Mouse (Mus musculus): Measurements from ENCODE around the gene Hrct1. TPM values are rescaled to one million over a fixed set of nuclear protein-coding genes. Genes with fewer than 3 reads are reported as not detected.

Hrct1 gene
- polyA plus RNA-seq (2014; fragmentation: Nextera tagmentation; extraction: Ambion mirVana): 0.18 and 0.58 TPM in 2 replicates

- no peak for DNase-seq (ENCODE audit: low spot score)
- no peak within 1 kb of the TSS for H3K4me2 ChIP-seq (replicated peaks)
- no peak for ATAC-seq (ENCODE audit: low FRiP score)
- H3K9me3 ChIP-seq (ENCODE audit: control insufficient read depth, low read length): no peaks in the 10 kb centered on the region
- WGBS: 51% methylated on average over 3 of the region's 3 CpGs
- H3K4me1 ChIP-seq (replicated peaks; ENCODE audit: control insufficient read depth, insufficient read depth, low read length): no peaks in the 10 kb centered on the region
- no peak within 1 kb of the TSS for H3K4me3 ChIP-seq (replicated peaks; ENCODE audit: low read length)
- no peaks in the 10 kb centered on the region for H3K27me3 ChIP-seq (ENCODE audit: control insufficient read depth, insufficient read depth, low read length)
- H3K27ac ChIP-seq: no peak within 1 kb of the TSS
- no peak within 1 kb of the TSS for H3K9ac ChIP-seq
- no peaks in the 10 kb centered on the region for H3K36me3 ChIP-seq (replicated peaks; ENCODE audit: control insufficient read depth, insufficient read depth)
These were observed at the start of gene Hrct1 for GRCm38 (mm10) chr4:43726995-43727394. Gene Hrct1, plus strand, starts transcription at chr4:43727188.

- DNase-seq (ENCODE audit: low spot score) (no peak), ATAC-seq (ENCODE audit: low FRiP score) (no peak)
- Histone ChIP-seq H3K9ac (no peak overlapping the region), H3K9me3 (ENCODE audit: control insufficient read depth, low read length) (no peaks in the 10 kb centered on the region), H3K4me3 (replicated peaks; ENCODE audit: low read length) (no peak overlapping the region), H3K27me3 (ENCODE audit: control insufficient read depth, insufficient read depth, low read length) (no peaks in the 10 kb centered on the region), H3K27ac (no peak overlapping the region), H3K4me2 (replicated peaks) (no peak overlapping the region), H3K36me3 (replicated peaks; ENCODE audit: control insufficient read depth, insufficient read depth) (peaks cover 98% of the 10 kb centered on the region), H3K4me1 (replicated peaks; ENCODE audit: control insufficient read depth, insufficient read depth, low read length) (no peaks in the 10 kb centered on the region)
- WGBS: 93% methylated on average over 6 of the region's 6 CpGs
These were observed 48.4 kb upstream of the Hrct1 start for GRCm38 (mm10) chr4:43678541-43678940.

- Histone ChIP-seq H3K9ac (no peak overlapping the region), H3K4me2 (replicated peaks) (no peak overlapping the region), H3K4me3 (replicated peaks; ENCODE audit: low read length) (no peak overlapping the region), H3K4me1 (replicated peaks; ENCODE audit: control insufficient read depth, insufficient read depth, low read length) (no peaks in the 10 kb centered on the region), H3K36me3 (replicated peaks; ENCODE audit: control insufficient read depth, insufficient read depth) (peaks cover 100% of the 10 kb centered on the region), H3K27ac (no peak overlapping the region), H3K27me3 (ENCODE audit: control insufficient read depth, insufficient read depth, low read length) (no peaks in the 10 kb centered on the region), H3K9me3 (ENCODE audit: control insufficient read depth, low read length) (no peaks in the 10 kb centered on the region)
- DNase-seq (ENCODE audit: low spot score) (no peak), ATAC-seq (ENCODE audit: low FRiP score) (no peak)
- 92% methylated on average over 7 of the region's 7 CpGs for WGBS
These were observed 47.5 kb upstream of the Hrct1 start for GRCm38 (mm10) chr4:43679416-43680043.

GRCm38 (mm10) chr4:43690021-43690420 is 37.0 kb upstream of the Hrct1 start:
- Histone ChIP-seq H3K27me3 (ENCODE audit: control insufficient read depth, insufficient read depth, low read length) (no peaks in the 10 kb centered on the region), H3K27ac (no peak overlapping the region), H3K4me3 (replicated peaks; ENCODE audit: low read length) (no peak overlapping the region), H3K4me1 (replicated peaks; ENCODE audit: control insufficient read depth, insufficient read depth, low read length) (no peaks in the 10 kb centered on the region), H3K9me3 (ENCODE audit: control insufficient read depth, low read length) (no peaks in the 10 kb centered on the region), H3K36me3 (replicated peaks; ENCODE audit: control insufficient read depth, insufficient read depth) (peaks cover 62% of the 10 kb centered on the region), H3K4me2 (replicated peaks) (no peak overlapping the region), H3K9ac (no peak overlapping the region)
- ATAC-seq (ENCODE audit: low FRiP score): no peak
- 94% methylated on average over 17 of the region's 17 CpGs for WGBS
- no peak for DNase-seq (ENCODE audit: low spot score)

GRCm38 (mm10) chr4:43691026-43691425 is 36.0 kb upstream of the Hrct1 start:
- Histone ChIP-seq H3K27ac (no peak overlapping the region), H3K36me3 (replicated peaks; ENCODE audit: control insufficient read depth, insufficient read depth) (peaks cover 52% of the 10 kb centered on the region), H3K27me3 (ENCODE audit: control insufficient read depth, insufficient read depth, low read length) (no peaks in the 10 kb centered on the region), H3K4me2 (replicated peaks) (no peak overlapping the region), H3K4me1 (replicated peaks; ENCODE audit: control insufficient read depth, insufficient read depth, low read length) (no peaks in the 10 kb centered on the region), H3K9ac (no peak overlapping the region), H3K4me3 (replicated peaks; ENCODE audit: low read length) (no peak overlapping the region), H3K9me3 (ENCODE audit: control insufficient read depth, low read length) (no peaks in the 10 kb centered on the region)
- WGBS: 90% methylated on average over 5 of the region's 5 CpGs
- ATAC-seq (ENCODE audit: low FRiP score): no peak
- DNase-seq (ENCODE audit: low spot score): no peak

- Histone ChIP-seq H3K4me2 (replicated peaks) (no peak overlapping the region), H3K27ac (no peak overlapping the region), H3K9ac (no peak overlapping the region), H3K9me3 (ENCODE audit: control insufficient read depth, low read length) (no peaks in the 10 kb centered on the region), H3K4me1 (replicated peaks; ENCODE audit: control insufficient read depth, insufficient read depth, low read length) (no peaks in the 10 kb centered on the region), H3K27me3 (ENCODE audit: control insufficient read depth, insufficient read depth, low read length) (no peaks in the 10 kb centered on the region), H3K4me3 (replicated peaks; ENCODE audit: low read length) (no peak overlapping the region), H3K36me3 (replicated peaks; ENCODE audit: control insufficient read depth, insufficient read depth) (peaks cover 25% of the 10 kb centered on the region)
- ATAC-seq (ENCODE audit: low FRiP score): no peak
- DNase-seq (ENCODE audit: low spot score): no peak
- WGBS: 75% methylated on average over 5 of the region's 5 CpGs
These were observed 33.2 kb upstream of the Hrct1 start for GRCm38 (mm10) chr4:43693806-43694241.

- no peaks in the 10 kb centered on the region for H3K27me3 ChIP-seq (ENCODE audit: control insufficient read depth, insufficient read depth, low read length)
- WGBS: 94% methylated on average over 1 of the region's 1 CpGs
- ATAC-seq (ENCODE audit: low FRiP score) (no peak), DNase-seq (ENCODE audit: low spot score) (no peak)
- H3K4me1 ChIP-seq (replicated peaks; ENCODE audit: control insufficient read depth, insufficient read depth, low read length): no peaks in the 10 kb centered on the region
- H3K27ac ChIP-seq: no peak overlapping the region
- H3K9ac ChIP-seq: no peak overlapping the region
- peaks cover 16% of the 10 kb centered on the region for H3K36me3 ChIP-seq (replicated peaks; ENCODE audit: control insufficient read depth, insufficient read depth)
- H3K4me3 ChIP-seq (replicated peaks; ENCODE audit: low read length): no peak overlapping the region
- H3K9me3 ChIP-seq (ENCODE audit: control insufficient read depth, low read length): no peaks in the 10 kb centered on the region
- H3K4me2 ChIP-seq (replicated peaks): no peak overlapping the region
These were observed 32.3 kb upstream of the Hrct1 start for GRCm38 (mm10) chr4:43694439-43695248.

GRCm38 (mm10) chr4:43695249-43695671 is 31.7 kb upstream of the Hrct1 start:
- H3K27me3 ChIP-seq (ENCODE audit: control insufficient read depth, insufficient read depth, low read length): no peaks in the 10 kb centered on the region
- no peak overlapping the region for H3K9ac ChIP-seq
- H3K4me1 ChIP-seq (replicated peaks; ENCODE audit: control insufficient read depth, insufficient read depth, low read length): no peaks in the 10 kb centered on the region
- ATAC-seq (ENCODE audit: low FRiP score) (no peak), DNase-seq (ENCODE audit: low spot score) (no peak)
- H3K9me3 ChIP-seq (ENCODE audit: control insufficient read depth, low read length): no peaks in the 10 kb centered on the region
- 30% methylated on average over 9 of the region's 9 CpGs for WGBS
- peaks cover 10% of the 10 kb centered on the region for H3K36me3 ChIP-seq (replicated peaks; ENCODE audit: control insufficient read depth, insufficient read depth)
- H3K4me2 ChIP-seq (replicated peaks): no peak overlapping the region
- no peak overlapping the region for H3K4me3 ChIP-seq (replicated peaks; ENCODE audit: low read length)
- H3K27ac ChIP-seq: no peak overlapping the region

GRCm38 (mm10) chr4:43696561-43696960 is 30.4 kb upstream of the Hrct1 start:
- Histone ChIP-seq H3K4me3 (replicated peaks; ENCODE audit: low read length) (no peak overlapping the region), H3K9me3 (ENCODE audit: control insufficient read depth, low read length) (no peaks in the 10 kb centered on the region), H3K27ac (no peak overlapping the region), H3K27me3 (ENCODE audit: control insufficient read depth, insufficient read depth, low read length) (no peaks in the 10 kb centered on the region), H3K9ac (no peak overlapping the region), H3K4me1 (replicated peaks; ENCODE audit: control insufficient read depth, insufficient read depth, low read length) (no peaks in the 10 kb centered on the region), H3K36me3 (replicated peaks; ENCODE audit: control insufficient read depth, insufficient read depth) (0 out of 2 replicates have a peak, but pooled peaks cover 2% of the 10 kb centered on the region), H3K4me2 (replicated peaks) (no peak overlapping the region)
- no peak for ATAC-seq (ENCODE audit: low FRiP score)
- DNase-seq (ENCODE audit: low spot score): no peak
- 81% methylated on average over 13 of the region's 13 CpGs for WGBS

Data from hindbrain, embryonic 14.5 days (tissue).